Mouse (Mus musculus): ENCODE data around the gene Rab33a. TPM values are rescaled to one million over a fixed set of nuclear protein-coding genes. Genes with fewer than 3 reads are reported as not detected.

The Rab33a gene
- polyA plus RNA-seq, 1 experiment = not detected

DNA sequence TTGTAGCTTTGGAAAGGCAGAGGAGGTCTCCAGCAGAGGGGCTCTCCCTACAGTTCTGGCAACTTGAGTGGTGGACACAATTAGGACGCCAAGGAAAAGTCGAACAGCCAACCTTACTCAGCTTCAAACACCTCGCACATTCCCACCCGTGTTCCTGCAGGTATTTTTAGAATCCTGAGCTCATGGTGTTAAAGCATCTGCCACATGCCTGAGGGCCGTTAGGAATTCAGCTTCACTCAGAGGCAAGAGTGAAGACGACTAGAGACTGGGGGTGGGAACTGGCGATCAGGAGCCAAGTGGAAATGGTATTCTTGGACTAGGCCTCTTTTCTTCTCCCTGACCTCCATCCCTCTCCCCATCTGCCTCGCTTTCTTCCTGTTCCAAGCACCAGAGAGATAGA is 6.8 kb downstream of the Rab33a start:
- no peaks in the 10 kb centered on the region for H3K79me3 ChIP-seq (ENCODE audit: low read depth)
- H3ac ChIP-seq (ENCODE audit: control insufficient read depth, insufficient read length, low read depth) = no peak overlapping the region
- no peak for TF ChIP-seq MYOD1 (IDR thresholded peaks at IDR 0.05; ENCODE audit: control insufficient read depth, insufficient read length, low read depth)
- no peak for TF ChIP-seq CEBPB (IDR thresholded peaks at IDR 0.05; ENCODE audit: low read depth)
- H3K4me3 ChIP-seq (ENCODE audit: insufficient read depth, poor library complexity, severe bottlenecking) = no peak overlapping the region
- no peaks in the 10 kb centered on the region for H3K79me2 ChIP-seq (ENCODE audit: control insufficient read depth, insufficient read depth)
- H3K36me3 ChIP-seq (ENCODE audit: control insufficient read depth, insufficient read depth) = no peaks in the 10 kb centered on the region
- no peaks in the 10 kb centered on the region for H3K27me3 ChIP-seq (ENCODE audit: control insufficient read depth, insufficient read depth, insufficient read length)

GRCm38 (mm10) chrX:48526435-48526834 is 7.3 kb downstream of the Rab33a start:
- H3K27me3 ChIP-seq (ENCODE audit: control insufficient read depth, insufficient read depth, insufficient read length) = no peaks in the 10 kb centered on the region
- H3ac ChIP-seq (ENCODE audit: control insufficient read depth, insufficient read length, low read depth) = no peak overlapping the region
- H3K79me3 ChIP-seq (ENCODE audit: low read depth) = no peaks in the 10 kb centered on the region
- H3K4me3 ChIP-seq (ENCODE audit: insufficient read depth, poor library complexity, severe bottlenecking) = no peak overlapping the region
- no peaks in the 10 kb centered on the region for H3K36me3 ChIP-seq (ENCODE audit: control insufficient read depth, insufficient read depth)
- TF ChIP-seq FOSL1 (IDR thresholded peaks at IDR 0.05; ENCODE audit: insufficient read depth, low read length, poor library complexity, severe bottlenecking) = no peak
- no peak for TF ChIP-seq CEBPB (IDR thresholded peaks at IDR 0.05; ENCODE audit: low read depth)
- no peak for TF ChIP-seq CTCF (IDR thresholded peaks at IDR 0.05; ENCODE audit: control insufficient read depth, insufficient read depth, insufficient read length)
- TF ChIP-seq MYOG (IDR thresholded peaks at IDR 0.05; ENCODE audit: control insufficient read depth, extremely low read depth, insufficient read length) = no peak
- TF ChIP-seq USF1 (IDR thresholded peaks at IDR 0.05; ENCODE audit: low read depth) = no peak
- no peak for TF ChIP-seq MYOD1 (IDR thresholded peaks at IDR 0.05; ENCODE audit: control insufficient read depth, insufficient read length, low read depth)
- no peak for TF ChIP-seq MAX (IDR thresholded peaks at IDR 0.05)
- H3K79me2 ChIP-seq (ENCODE audit: control insufficient read depth, insufficient read depth) = no peaks in the 10 kb centered on the region

- no peaks in the 10 kb centered on the region for H3K79me2 ChIP-seq (ENCODE audit: control insufficient read depth, insufficient read depth)
- no peaks in the 10 kb centered on the region for H3K79me3 ChIP-seq (ENCODE audit: low read depth)
- TF ChIP-seq MYOG (IDR thresholded peaks at IDR 0.05; ENCODE audit: control insufficient read depth, extremely low read depth, insufficient read length) (no peak), CTCF (IDR thresholded peaks at IDR 0.05; ENCODE audit: control insufficient read depth, insufficient read depth, insufficient read length) (peak; percentile 27)
Observed at GRCm38 (mm10) chrX:48532175-48532574, 13.1 kb downstream of the Rab33a start.

More at GRCm38 (mm10) chrX:48532175-48532574, 13.1 kb downstream of the Rab33a start:
- H3K4me3 ChIP-seq (ENCODE audit: insufficient read depth, poor library complexity, severe bottlenecking) = no peak overlapping the region
- no peaks in the 10 kb centered on the region for H3K36me3 ChIP-seq (ENCODE audit: control insufficient read depth, insufficient read depth)
- H3ac ChIP-seq (ENCODE audit: control insufficient read depth, insufficient read length, low read depth) = no peak overlapping the region
- H3K27me3 ChIP-seq (ENCODE audit: control insufficient read depth, insufficient read depth, insufficient read length) = no peaks in the 10 kb centered on the region

Other genes with a start within 250 kb of the Rab33a start
- 3.7 TPM for gene Bcorl1, start 177.9 kb upstream of the Rab33a start, polyA plus RNA-seq (2012; fragmentation: generic; extraction: Trizol)
- 6.7 TPM for gene Elf4, start 56.2 kb upstream of the Rab33a start, polyA plus RNA-seq (2012; fragmentation: generic; extraction: Trizol)
- gene Aifm1, start 5.7 kb upstream of the Rab33a start, polyA plus RNA-seq (2012; fragmentation: generic; extraction: Trizol) = 46.6 TPM
- 3.5 TPM for gene Zfp280c, start 75.2 kb downstream of the Rab33a start, polyA plus RNA-seq (2012; fragmentation: generic; extraction: Trizol)
- gene Slc25a14, start 104.1 kb downstream of the Rab33a start, polyA plus RNA-seq (2012; fragmentation: generic; extraction: Trizol) = 7.9 TPM
- gene Gpr119, start 155.2 kb downstream of the Rab33a start, polyA plus RNA-seq (2012; fragmentation: generic; extraction: Trizol) = not detected
- 9.7 TPM for gene Rbmx2, start 175.7 kb downstream of the Rab33a start, polyA plus RNA-seq (2012; fragmentation: generic; extraction: Trizol)